Mouse (Mus musculus): ENCODE measurements around the gene Necap1.

GRCm38 (mm10) chr6:122828086-122828485, 46.2 kb upstream of the Necap1 start:
- TF ChIP-seq CTCF (IDR thresholded peaks at IDR 0.05; ENCODE audit: borderline replicate concordance, insufficient read depth, low read depth, low read length): peak; percentile 34; the same call in 1 of the 2 replicates
- no peak for TF ChIP-seq POLR2A (IDR thresholded peaks at IDR 0.05; ENCODE audit: borderline replicate concordance, insufficient read depth, low read length)

Data from cerebellum, adult 2 months (tissue).